Mouse (Mus musculus): Measurements from ENCODE around the gene Gm5475.

- no peak for TF ChIP-seq POLR2A (IDR thresholded peaks at IDR 0.05; ENCODE audit: borderline replicate concordance, extremely low read depth, insufficient read depth, insufficient read length, poor library complexity, severe bottlenecking)
- TF ChIP-seq CTCF (IDR thresholded peaks at IDR 0.05; ENCODE audit: borderline replicate concordance, extremely low read depth, insufficient read depth, insufficient read length) = no peak
These were observed 14.2 kb downstream of the Gm5475 start for GRCm38 (mm10) chr15:100436112-100436511.
